Mouse (Mus musculus) CD4-positive naive resting alpha-beta T cell, adult 76 days (primary cell): ENCODE data around the gene Taf15. TPM values are rescaled to one million over a fixed set of nuclear protein-coding genes. Genes with fewer than 3 reads are reported as not detected.

Source experiments
- total RNA-seq: library from RNA; stranded (reverse); gene quantifications from one replicate; pipeline ENCODE4 v1.2.4, GENCODE M21; 2023

Gene Taf15
- total RNA-seq, result 141 TPM

DNA sequence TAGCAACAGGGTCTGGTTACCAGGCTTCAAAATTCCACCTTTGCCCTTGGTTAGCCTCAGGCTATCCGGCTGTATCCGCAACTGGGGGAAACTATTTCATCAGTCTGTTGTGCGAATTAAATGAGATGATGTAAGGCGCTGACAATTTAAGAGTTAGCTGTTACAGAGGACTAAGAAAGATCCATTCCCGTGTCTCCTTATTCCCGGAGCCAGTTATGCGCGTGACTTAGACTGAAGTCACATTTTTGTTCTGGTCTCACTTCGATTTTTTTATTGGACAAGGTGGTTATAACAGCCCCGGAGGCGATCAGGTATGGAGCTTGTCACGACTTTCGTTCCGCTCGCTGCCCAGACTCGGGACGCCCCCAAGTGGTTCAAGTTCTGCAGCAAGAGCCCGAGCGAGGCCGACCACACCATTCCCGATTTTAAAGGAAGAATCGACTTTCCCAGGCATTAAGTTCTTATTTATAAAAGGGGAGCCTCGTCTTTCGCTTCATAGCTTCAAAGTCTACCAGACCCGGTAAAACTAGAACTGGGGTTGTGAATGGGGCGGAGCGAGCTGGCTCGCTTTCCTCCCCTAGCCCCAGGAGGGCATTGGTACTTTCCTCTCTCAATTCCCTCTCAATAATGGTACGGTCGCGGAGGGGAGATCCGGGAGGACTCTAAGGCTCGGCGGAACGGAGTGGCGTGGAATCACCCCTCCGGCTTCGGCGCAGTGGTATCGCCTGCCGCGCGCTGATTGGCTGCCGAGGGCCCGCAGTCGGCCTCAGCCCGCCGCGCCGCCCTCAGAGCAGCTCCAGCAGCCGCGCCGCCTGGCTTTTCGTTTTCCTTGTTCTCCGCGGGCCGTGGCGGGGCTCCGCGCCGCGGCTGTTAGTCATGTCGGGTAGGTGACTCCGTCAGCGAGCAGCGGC is at the start of gene Taf15:
Gene Taf15, plus strand, starts transcription at position 763 of the 911 bp plus-strand sequence.

DNA sequence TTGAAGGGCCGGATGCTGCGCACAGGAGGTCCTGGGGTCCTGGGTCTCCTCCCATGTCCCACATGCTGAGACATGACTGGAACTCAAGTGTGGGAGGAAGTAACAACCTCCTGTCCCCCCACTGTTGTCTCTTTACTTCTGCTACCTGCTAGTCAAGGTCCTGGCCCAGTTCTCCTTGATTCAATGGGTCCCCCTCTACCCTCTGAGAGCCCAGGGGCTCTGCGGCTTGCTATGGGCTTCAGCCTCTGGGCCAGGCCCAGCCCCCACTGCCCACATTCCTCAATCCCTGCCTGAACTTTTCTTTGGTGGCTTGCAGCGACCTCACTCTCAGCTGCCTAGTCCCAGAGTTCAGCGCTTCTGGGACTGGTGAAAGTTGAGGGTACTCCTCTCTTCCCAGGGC is 43.5 kb upstream of the Taf15 start, which contains the start of gene Gas2l2:
Gene Gas2l2, minus strand, starts transcription at position 101 of the 400 bp plus-strand sequence.

DNA sequence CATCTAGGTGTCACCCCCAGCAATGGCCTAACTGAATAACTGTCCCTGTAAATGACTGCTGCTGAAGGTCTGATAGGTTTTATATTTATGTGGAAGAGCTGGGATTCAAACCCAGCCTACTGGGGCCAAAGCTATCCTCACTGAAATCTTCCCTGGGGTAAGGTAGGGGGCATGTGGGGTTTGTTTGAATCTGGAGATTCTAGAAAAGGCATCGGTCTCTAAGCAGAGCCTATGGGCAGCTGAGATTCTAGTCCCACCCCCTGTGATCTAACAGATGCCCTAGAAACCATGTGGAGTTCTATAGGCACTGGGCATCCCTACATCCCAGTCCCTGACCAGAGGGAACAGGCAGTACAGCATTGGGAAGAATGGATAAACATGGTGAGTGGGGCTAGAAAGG is 35.5 kb upstream of the Taf15 start, which contains the start of gene 1700020L24Rik:
Gene 1700020L24Rik, plus strand, starts transcription at position 301 of the 400 bp plus-strand sequence.

DNA sequence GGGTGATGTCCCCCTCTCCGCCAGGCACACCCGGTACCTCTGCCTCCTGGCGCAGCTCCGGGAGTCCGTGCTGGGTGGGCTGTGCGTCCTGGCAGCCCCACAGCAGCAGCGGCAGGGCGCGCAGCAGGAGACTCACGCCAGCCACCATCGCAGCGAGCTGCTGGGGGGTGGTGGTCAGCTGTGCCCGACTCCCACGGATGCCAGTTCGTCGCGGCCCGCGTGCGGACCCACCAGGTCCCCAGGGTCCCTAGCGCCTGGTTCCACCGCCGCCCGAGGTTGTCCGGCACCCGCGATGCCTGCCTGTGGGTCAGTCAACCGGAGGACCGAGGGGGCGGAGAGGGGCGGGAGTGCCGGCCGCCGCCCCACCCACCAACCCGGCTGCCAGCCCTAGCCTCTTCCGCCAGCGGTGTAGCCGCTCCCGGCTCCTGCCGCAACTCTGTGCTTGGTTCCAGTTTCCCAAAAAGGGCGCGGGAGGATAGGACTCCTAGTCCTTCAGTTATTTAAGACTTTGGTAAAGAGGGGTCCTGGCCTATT is 10.1 kb upstream of the Taf15 start, which contains the start of gene Mmp28:
Gene Mmp28, minus strand, starts transcription at position 361 of the 534 bp plus-strand sequence.

DNA sequence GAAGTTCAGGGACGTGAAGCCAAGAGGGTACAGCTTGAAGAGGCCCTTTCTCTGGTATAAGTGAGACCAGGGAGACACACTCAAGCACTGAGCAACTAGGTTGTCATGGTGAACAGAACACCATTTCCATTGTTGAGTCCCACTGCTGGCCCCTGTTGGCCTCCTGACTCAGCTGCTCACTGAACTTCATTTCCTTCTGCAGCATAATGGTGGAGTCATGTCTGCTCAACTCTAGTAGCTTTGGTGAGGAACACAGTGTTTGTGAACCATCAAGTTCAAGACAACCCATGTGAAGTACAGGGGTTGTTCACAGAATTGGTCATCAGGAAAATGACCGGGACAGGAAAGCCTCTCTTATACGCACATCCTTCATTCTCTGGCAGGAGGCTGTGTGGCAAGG is 49.2 kb downstream of the Taf15 start, which contains the start of gene Heatr9:
Gene Heatr9, minus strand, starts transcription at position 101 of the 400 bp plus-strand sequence.

DNA sequence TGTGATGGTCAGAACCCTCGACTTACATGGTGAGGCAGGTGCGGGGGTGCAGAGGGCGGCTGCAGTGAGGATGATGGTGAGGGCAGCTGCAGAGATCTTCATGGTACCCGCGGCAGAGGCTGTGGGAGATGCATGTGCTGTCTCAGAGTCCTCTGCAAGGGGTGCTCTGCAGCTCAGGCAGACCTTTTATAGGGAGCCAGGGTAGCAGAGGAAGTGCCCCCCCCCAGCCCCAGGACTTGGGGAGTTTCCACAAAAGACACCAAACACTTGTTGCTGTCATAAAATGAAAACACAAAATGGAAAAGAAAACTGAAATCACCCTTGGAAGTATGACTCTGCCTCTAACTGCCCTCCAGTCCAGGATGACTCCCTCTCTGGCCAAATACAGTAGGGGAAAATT is 57.5 kb downstream of the Taf15 start, which contains the start of gene Ccl5:
Gene Ccl5, minus strand, starts transcription at position 159 of the 400 bp plus-strand sequence.

Other genes starting within 250 kb of the Taf15 start
- 0.64 TPM for gene Slfn14, start 186.4 kb upstream of the Taf15 start, total RNA-seq
- 80.6 TPM for gene Ap2b1, start 174.1 kb upstream of the Taf15 start, total RNA-seq
- 14.5 TPM for gene Pex12, start 170.5 kb upstream of the Taf15 start, total RNA-seq
- gene Rasl10b, start 63.9 kb upstream of the Taf15 start, total RNA-seq, result 0.35 TPM
- not detected for gene Gas2l2, start 43.6 kb upstream of the Taf15 start, total RNA-seq
- not detected for gene 1700020L24Rik, start 35.4 kb upstream of the Taf15 start, total RNA-seq
- not detected for gene Mmp28, start 10.0 kb upstream of the Taf15 start, total RNA-seq
- not detected for gene Heatr9, start 49.1 kb downstream of the Taf15 start, total RNA-seq
- gene Ccl5, start 57.4 kb downstream of the Taf15 start, total RNA-seq, result 52.5 TPM
- gene Ccl9, start 105.5 kb downstream of the Taf15 start, total RNA-seq, result 0.44 TPM
- 5.0 TPM for gene Ccl6, start 120.0 kb downstream of the Taf15 start, total RNA-seq
- gene Rpl9-ps1, start 172.5 kb downstream of the Taf15 start, total RNA-seq, result not detected
- 12.7 TPM for gene Ccl3, start 176.3 kb downstream of the Taf15 start, total RNA-seq
- 11.0 TPM for gene Ccl4, start 189.5 kb downstream of the Taf15 start, total RNA-seq
- not detected for gene Wfdc17, start 230.9 kb downstream of the Taf15 start, total RNA-seq
- not detected for gene Wfdc18, start 235.9 kb downstream of the Taf15 start, total RNA-seq